Mouse (Mus musculus): ENCODE results near the gene Smad6.
A peak's percentile ranks its signal among the peaks of the same experiment; 100 is the strongest.

The Smad6 gene

DNA sequence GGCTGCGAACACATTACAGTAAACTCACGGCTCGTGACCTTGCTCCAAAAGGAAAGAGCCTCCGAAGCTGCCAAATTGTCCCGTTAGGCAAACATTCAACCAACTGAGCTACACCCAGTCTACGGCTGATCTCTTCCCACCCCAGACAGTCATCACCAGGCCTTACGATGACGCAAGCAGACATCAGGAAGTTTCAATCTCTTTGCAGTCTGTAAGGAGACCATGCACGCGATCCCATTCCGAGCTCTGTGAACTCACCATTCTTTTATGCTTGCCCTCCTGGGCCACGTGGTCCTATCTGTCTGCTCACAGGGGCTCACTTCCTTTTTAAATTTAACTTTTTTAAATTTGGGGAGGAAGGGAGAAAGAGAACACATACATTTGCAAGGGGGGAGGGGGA is 32.6 kb downstream of the Smad6 start:
- DNase-seq (ENCODE audit: low read depth, low spot score): no peak

DNA sequence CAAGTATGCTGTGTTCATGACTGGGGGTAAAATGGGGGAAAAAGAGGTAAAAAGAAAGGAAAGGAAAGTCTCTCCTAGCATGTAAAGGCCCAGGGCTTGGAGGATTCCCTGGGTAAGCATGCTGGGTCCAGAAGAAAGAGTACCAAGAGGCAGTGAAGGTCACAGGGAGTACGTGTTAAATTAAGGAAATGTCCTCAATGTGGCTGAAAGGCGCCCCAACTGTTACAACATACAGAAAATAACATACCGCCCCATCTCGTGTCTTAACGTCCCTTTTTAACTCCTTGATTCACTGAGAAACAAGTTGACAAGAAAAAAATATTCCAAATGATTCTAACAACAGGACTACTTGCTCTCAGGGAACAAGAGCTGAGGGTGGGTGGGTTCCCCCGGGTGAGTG is 36.7 kb downstream of the Smad6 start:
- DNase-seq (ENCODE audit: low read depth, low spot score): no peak

DNA sequence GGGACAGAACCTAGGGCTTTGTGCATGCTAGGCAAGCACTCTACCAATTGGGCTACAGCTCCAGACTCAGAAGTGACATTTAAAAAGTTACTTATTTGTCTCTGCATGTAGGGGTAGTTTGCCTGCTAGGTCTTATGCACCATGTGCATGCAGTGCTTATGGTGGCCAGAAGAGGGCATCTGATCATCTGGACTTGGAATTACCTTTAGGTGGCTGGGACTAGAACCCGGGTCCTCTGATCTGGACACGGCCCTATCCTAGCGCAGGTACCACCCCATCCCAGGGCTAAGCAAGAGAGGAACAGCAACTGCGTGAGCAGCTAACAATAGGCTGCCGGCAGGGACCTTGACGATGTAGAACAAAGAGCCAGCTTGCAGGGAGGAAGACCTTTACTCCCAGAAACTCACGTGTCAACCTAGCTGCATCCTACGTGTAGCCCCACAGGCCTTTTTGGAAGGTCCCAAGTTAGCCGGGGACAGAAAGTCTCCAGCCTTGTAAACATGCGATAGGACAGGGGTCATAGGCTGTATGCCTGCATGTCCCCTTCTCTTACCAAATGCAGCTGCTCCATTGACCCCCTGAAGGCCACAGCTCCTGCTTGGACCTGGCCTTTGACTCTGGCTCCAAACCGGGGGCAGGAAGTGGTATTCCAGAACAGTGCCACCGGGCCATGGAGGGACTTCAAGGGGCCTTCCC is 38.8 kb downstream of the Smad6 start:
- DNase-seq (ENCODE audit: low read depth, low spot score): no peak

DNA sequence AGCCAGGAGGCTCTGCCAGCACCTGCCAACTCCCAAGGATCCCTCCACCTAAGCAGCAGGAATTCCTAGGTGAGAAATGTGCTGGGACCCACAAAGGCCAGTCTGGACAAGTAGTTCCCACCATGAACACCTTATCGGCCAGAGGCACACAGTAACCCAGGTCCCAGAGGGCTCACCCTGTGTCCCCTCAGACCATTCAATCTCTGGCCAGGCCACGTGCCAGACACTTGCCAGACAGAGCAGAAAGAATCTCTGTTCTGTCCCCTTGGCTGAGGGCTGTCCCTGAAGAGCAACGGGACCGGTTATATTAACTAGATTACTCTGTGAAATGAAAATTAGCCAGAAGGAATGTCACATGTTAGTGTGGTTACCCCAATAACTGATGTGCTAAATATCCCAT is 39.9 kb downstream of the Smad6 start:
- DNase-seq (ENCODE audit: low read depth, low spot score): no peak

DNA sequence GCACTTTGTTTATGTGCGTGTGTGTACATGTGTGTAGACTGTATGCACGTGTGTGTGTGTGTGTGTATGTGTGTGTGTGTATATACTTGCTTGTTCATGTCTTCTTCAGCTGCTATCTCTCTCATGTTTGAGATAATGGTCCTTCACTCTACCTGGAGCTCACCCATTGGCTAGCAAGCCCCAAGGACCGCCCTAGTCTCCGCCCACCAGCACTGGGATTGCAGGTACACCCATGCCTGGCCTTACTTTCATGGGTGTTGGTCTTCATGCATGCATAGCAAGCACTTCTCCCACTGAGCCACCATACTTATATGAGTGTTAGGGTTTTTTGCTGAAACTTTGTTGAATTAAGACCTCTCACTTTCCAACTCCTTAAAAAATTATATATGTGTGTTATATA is 40.5 kb downstream of the Smad6 start:
- DNase-seq (ENCODE audit: low read depth, low spot score): no peak

DNA sequence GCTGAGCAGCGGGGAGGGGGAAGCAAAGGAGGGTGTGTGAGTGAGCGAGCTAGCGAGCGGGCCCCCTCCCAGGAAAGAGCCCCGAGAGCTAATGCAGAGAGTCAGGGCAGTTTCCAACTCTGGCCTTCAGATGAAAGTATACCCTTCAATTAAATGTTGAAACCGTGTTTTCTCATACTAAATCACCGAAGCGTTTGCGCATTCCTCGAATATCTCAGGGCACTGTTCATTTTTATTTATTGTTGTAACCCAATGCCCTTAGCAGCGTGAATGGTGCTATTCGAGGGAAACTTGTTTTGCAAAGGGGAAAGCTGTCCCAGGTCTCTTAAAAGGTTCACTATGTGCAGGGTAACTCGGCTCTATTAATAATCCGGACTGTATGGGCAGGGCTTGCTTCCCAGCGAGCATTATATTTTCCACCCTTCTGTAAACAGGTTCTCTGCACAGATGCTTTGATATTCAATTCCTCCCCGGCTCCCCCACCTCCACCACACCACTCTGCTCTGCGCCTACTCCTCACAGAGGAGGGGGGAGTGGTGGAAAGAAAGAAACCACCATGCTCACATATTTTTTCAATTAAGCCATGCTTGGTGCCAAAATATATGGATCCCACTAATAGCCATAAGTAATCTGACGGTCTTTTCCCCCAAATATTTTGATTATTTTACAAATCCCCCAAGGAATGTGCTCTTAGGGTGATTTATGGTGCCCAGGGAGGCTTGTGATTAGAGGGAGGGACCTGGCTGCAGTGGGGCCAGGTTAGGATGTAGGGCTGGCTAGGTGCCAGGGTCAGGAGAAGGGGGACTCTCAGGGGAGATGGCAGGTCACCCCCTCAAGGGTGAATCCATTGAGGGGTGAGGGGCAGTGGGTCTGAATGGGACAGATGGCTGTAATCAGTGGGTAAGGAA is 41.4 kb downstream of the Smad6 start:
- DNase-seq (ENCODE audit: low read depth, low spot score): no peak

DNA sequence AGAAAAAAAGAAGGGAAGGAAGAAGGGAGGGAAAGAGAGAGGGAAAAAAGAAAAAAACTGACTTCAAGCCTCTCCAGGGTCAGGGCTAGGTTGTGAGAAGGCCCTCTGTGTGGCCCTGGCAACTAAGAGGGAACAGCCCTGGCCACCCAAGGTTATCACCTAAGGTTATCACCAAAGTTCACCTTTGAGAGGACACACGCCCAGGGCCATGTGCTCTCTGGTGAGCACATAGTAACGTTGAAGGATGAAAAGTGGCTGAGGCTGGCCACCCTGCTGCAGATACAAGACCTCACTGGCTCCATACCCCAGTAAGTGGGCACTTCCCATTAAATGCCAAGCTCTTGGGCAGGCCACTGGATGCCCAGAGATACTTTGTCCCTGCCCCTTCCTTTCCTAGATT is 42.6 kb downstream of the Smad6 start:
- no peak for DNase-seq (ENCODE audit: low read depth, low spot score)

DNA sequence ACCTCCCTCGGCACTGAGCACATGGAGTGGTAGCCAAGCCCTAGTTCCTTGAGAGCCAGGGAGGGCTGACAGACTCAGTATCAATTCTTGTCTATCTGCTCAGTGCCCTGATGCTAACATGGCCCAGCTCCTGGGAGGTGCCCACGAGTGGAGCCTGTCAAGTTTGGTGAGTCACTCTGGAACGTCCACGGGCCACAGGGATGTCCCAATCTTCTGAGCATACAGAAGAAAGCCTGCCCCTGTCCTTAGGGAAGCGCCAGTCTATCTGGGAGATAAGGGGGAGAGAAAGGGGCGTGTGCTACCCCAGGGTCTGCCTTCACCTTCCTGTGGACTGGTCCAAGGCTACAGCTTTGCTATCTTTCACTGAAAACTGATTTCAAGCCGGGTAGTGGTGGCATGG is 43.2 kb downstream of the Smad6 start:
- DNase-seq (ENCODE audit: low read depth, low spot score): no peak

DNA sequence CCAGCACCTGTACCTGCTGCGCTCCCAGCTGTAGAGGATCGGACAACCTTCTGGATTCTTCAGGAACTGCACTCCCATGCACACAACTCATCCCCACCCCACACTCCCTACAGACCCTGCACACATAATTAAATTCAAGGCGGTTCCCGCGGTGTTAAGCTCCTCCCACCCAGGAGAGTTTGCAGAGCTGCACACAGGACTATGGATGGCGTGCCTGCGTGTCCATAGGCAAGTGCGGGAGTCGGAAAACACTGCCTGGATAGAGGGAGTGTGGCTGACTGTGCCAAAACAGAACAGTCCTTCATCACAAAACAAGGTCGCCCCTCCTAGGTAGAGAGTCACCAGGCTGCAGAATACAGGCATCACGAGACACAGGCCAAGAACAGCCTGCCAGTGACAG is 45.9 kb downstream of the Smad6 start:
- DNase-seq (ENCODE audit: low read depth, low spot score): no peak

DNA sequence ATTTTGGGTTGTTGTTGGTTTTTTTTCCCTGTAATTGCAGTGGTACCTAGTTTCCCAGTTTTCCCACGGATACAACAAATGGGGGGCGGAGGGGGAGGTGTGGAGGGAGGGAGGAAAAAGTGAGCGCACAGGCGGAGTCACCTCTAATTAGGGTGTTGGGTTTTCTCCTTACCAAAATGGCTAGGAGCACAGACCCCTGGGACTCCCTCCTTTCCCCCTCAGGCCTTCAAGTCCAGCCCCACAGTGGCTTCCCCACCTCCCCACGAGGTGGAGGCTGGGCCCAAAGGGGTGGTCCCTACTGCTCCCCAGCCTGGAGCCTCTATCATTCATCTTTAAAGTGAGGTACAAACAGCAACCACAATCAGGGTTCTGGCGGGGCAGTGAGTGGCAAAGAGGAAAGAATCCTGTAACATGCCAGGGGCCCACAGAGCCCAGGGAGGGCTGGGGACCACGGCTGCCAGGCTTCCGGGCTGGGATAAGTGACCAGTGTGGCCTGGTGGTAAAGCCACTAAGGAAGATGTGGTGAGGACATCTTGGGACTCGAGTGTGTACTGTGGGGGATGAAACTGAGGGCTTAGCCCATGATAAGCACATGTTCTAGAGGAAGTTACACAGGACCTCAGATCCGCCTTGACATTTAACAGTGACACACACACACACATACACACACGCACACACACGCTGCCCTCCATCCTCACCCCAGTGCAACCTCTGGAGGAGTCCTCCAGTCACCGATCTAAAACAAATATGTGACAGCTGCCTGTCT is 47.4 kb downstream of the Smad6 start:
- DNase-seq (ENCODE audit: low read depth, low spot score): no peak

DNA sequence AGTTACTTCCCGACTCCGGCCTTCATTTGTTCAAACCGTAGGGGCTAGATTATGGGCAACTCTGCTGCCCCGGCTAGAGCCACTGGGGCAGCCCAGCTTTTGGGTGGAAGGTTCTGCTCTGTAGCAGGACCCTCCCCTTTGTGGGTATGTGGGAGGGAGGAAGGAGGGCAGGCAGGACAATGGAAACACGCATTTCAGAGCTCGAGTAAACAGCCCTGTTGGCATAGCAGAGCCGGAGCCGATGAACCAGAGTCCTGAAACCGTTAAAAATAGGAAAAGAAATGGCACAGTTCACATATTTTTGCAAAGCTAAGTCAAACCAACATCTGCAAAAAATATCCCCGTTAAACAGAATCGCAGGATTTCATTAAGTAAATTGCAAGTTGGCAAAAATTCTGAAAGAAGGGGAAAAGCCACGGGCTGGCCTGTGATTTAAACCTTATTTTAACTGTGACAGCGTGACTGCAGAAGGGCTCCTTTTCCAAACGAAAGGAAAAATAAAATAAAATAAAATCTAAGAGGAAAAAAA is 48.1 kb downstream of the Smad6 start:
- no peak for DNase-seq (ENCODE audit: low read depth, low spot score)

DNA sequence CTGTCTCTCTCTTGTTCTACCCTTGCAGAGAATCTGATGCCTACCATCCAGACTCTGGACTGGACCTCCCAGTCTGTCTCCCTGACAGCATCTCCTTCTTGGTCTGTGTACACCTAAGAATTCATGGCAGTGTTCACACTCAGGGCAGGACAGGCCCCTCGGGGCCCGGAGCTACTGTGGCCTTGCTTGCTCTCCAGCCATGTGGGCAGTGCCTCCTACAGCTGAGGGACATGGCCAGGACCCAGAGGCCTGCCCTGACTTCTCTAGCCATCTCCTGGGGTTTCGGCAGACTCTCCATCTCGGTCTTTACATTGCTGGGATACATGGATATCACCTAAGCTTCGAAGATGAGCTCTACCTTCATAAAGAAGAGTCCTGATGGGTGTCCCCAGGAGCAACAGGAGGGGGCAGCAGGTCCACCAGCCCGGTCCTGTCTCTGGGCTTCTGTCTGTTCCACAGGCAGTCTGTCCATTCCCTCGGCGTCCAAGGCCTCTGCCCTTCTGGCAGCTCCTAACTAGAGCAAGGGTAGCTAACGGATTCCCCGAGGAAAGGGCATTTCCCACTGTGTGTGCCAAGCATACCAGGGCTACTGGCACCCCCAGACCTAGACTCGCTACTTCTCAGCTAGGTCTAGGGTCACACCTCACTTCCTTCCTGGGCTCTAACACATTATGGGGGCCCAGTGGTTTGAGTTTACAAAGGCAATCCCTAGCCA is 49.1 kb downstream of the Smad6 start:
- no peak for DNase-seq (ENCODE audit: low read depth, low spot score)

DNA sequence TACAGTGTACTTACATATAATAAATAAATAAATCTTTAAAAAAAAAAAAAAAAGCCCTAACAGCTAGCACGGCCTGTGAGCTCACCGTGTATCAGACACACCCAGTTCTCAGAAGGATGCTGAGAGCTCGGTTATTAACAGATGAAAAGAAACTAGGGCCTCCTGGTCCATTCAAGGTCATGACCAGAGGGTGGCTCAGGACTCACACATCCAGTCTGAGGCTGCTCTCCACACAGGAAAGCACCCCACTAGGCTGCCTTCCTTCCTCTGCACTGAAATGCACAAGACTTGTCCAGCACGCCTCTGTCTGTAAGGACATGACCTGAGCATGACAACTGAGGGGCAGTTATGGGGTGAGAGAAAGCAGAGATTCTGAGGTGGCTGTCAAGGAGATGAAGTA is 50.3 kb downstream of the Smad6 start:
- no peak for DNase-seq (ENCODE audit: low read depth, low spot score)

DNA sequence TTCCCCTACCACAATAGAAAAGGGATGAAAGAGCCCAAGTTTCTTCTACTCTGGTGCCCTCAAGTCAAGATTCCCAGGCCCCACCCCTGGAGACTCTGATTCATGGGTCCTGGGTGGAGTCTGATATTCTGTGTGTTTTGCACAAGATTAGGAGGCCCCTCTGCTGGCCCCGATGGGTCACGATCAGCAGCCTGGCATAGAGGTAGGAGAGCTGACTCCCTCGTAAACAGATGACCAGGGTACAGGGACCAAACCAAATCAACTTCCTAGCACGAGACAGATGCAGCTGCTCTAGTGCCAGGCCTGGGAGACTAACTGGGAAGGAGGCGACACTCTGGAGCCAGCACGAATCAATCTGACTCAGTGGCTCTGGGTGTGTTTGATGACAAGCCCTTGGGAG is 51.0 kb downstream of the Smad6 start:
- DNase-seq (ENCODE audit: low read depth, low spot score): no peak

DNA sequence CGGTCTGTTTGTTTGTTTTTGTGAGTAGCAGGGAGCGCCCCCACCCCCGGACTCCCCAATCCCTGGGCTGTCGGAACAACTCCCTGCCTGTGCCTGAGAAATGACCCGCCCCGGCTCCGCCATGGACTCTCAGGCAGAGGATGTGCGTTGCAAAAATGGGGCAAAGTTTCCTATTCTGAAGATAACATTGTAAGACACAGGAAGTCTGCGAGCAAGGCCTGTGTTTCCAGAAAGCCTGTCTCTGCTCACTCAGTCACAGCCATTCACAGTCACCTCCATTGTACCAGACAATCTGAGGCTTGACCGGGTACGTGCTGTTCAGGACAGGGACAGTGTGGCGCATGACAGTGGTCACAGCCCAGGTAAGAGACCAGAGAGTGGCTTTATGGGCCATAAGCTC is 51.5 kb downstream of the Smad6 start:
- DNase-seq (ENCODE audit: low read depth, low spot score): no peak

DNA sequence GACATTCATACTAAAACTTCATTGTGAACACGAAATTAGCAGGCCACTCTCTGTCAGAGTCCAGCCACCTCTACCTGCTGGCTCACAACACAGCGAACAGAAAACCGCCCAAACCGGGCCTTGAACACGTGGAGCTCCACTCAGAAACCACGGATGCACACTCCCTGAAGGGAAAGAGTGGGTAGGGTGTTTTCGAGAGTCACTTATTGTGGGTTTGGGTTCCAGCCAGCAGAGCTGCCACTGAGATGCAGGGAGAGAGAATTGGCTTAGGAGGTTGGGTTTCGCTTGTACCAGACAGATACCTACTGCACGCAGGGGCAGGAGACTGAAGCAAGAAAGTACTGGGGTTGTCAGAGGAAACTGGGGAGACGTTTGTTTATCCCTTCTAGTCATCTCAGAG is 52.4 kb downstream of the Smad6 start:
- no peak for DNase-seq (ENCODE audit: low read depth, low spot score)

DNA sequence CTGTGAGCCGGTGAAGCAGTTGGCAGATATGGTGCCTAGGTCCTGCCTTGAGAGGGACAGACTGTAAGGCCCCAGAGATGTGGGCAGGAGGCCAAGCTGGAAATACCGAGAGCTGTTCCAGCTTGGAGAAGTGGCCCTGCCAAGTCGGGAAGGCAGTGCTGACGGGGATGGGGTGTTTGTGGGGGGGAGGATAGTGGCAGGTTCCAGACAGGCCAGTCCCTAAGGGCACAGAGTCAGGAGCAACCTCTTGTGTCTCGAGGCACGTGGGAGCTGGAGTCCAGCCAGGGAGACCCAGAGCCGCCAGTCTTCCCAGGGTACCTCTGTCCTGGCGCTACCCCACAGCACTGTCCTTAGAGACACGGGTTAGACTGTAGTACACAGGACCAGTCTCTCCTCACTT is 53.3 kb downstream of the Smad6 start:
- DNase-seq (ENCODE audit: low read depth, low spot score): peak; percentile 95

DNA sequence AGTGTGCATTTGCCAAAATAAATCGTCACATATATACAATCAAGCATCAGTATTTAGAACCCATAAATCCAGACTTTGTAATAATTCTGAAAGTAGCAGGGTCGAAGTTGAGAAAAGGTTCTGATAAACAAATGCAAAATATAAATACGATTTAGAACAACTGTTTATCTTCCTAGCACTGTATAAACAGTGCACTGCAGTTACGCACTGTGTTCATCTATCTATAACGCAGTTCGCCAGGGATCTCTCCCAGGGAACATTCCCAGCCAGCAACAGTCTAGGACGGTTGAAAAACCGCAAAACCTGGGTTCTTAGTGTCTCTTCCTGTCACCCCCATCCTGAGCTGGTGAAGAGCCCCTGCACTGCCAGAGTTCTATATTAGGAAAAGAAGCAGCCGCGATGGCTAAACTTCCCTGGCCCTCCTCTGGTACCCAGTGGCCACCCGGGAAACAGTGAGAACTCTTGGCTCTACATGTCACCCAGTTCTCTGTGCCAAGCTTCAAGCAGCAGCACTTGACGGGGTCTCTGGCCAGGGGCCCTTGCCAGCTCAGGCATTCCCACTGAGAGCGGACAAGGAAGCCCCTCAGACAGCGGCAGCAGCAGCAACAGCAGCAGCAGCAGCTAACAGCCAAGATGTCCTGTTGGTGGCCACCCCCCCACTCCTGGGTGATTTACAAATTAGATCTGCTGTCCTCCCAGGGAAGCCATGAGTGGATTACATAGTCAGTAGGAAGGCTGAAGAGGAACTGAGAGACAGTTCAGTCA is 54.3 kb downstream of the Smad6 start:
- no peak for DNase-seq (ENCODE audit: low read depth, low spot score)

DNA sequence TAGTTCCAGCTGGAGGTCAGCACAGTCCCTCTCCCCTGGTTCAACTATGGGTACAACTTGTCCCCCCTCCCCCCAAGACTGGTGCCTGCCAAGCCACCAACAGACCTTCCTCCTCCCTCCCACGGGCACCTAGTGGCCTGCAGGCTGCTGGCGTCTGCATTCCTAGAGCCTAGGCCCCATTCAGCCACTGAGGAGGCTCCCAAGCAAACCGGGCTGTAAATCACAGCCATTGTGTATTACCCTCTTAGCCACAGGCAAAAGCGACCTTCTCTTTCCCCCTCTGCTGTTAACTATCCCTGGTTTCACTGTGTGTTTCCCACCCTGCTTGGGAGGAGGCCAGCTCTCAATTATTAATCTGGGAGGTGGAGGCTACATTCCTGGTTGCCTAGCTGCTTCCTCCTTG is 56.3 kb downstream of the Smad6 start:
- no peak for DNase-seq (ENCODE audit: low read depth, low spot score)

DNA sequence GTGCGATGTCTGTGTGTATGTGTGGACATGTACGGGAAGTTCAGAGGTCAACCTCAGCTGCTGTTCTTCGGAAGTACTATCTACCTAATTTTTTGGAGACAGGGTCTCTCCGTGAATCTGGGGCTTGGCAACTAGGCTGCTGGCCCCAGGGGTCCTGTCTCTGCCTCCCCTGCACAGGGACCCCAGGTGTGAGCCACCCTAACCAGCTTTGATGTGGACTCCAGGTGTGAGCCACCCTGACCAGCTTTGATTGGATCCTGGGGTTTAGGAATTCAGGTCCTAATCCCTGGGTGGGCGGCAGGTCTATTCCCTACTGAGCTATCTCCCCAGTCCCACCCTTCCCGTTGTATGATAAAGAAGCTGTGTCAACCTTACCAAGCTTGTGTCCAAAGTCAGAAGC is 60.0 kb downstream of the Smad6 start:
- no peak for DNase-seq (ENCODE audit: low read depth, low spot score)

DNA sequence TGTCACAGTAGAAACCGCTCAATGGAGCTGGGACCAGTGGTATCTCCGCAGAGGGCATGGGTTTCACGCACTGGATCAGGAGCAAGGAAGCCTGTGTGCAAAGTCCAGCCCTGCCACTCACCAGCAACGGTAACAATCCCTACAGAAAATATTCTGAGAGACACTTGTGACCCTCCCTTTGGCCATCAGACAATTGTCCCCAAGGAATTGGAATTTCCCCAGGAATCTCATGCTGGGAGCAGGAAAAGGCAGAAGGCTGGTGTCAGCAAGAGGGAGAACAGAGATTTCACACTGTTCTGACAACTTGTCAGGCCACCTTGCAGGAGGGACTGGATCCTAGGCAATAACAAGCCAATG is 61.1 kb downstream of the Smad6 start:
- DNase-seq (ENCODE audit: low read depth, low spot score): no peak

Measured in skeletal muscle tissue, adult 2 months (tissue).